Mouse (Mus musculus) thymus, postnatal 0 days (tissue): ENCODE measurements around the gene Syvn1. TPM values are rescaled to one million over a fixed set of nuclear protein-coding genes. Genes with fewer than 3 reads are reported as not detected.

Experiments used
- DNase-seq: peaks from one replicate; pipeline ENCODE4 v3.0.0-alpha.2; 2015; ENCODE audit warnings: low spot score
- polyA plus RNA-seq: library from polyadenylated mRNA; unstranded; fragments of >200 nt; fragmentation: Nextera tagmentation; extraction: Ambion mirVana; gene quantifications from 2 replicates; pipeline ENCODE4 v1.2.1, GENCODE M21; 2015

Syvn1 gene
- 15.1 and 16.5 TPM in 2 replicates for polyA plus RNA-seq

DNA sequence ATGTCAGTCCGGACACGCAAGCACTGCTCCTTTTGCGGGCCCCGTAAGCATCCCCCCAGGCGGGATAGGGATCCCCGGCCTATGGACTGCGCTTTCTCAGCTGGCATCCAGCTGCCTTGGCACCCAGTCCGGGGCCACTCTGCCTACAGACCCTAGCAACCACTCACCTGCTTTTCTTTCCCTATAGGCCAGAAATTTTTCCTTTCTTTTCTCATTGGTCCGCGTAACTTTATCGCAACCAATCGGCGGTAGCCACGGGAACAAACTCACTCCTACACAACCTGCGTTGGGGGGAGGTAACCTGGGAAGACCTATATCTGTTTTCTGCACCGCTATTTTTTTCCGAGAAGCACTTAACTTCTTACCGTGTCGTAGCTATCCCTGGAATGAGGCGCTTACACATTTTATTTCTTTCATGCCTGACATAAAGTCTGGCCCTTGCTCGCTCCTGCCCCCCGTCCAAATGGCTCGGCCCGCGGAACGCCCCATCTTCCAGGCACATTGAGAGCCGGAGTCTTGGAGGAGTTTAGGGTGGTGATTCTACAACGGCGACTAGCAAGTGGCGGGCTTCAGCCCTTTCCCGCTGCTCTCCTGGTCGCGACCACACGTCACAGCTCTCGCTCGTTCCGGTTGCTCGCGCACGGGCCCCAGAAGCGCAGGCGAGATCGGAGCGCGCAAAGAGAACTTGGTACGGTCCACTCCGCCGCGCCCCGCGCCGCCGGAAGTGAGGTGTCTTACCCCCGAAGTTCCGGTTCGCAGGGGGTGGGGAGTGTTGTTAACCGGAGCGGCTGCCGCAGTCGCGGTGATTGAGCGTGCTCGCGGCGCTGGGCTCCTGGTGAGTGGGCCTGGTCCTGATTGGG, at the start of gene Syvn1:
TSS of gene Syvn1 (plus strand) at position 283 of the 860 bp plus-strand sequence.
- peak; percentile 95 for DNase-seq

DNA sequence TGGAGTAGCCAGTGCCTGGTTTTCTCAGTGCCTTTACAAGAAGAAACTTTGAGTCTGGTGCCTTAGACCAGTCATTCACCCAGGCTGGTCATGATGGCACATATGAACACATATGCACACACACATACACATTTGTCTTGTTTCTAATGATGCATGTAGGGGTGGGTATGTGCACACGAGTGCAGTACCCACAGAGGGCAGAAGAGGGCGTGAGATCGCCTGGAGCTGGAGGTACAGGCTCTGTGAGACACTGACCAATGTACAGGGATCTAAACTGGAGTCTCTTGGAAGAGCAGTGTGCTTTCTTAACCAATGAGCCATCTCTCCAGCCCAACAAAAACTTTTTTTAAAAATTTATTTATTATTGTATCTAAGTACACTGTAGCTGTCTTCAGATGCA, 48.2 kb upstream of the Syvn1 start:
- DNase-seq, result no peak

DNA sequence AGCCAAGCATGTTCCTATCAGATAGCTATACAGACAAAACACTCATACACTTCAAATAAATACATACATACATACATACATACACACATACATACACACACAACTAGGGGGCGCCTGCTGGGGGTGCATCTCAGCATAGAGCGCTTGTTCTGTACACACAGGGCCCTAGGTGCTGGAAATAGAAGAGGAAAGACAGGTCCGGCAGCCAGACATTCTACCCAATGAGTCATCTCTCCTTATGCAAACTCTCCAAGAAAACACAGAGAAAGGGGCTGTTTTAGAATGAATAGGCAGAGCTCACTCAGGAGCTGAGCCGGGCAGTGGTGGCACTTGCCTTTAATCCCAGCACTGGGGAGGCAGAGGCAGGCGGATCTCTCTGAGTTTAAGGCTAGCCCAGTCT, 46.4 kb upstream of the Syvn1 start:
- DNase-seq, result no peak

DNA sequence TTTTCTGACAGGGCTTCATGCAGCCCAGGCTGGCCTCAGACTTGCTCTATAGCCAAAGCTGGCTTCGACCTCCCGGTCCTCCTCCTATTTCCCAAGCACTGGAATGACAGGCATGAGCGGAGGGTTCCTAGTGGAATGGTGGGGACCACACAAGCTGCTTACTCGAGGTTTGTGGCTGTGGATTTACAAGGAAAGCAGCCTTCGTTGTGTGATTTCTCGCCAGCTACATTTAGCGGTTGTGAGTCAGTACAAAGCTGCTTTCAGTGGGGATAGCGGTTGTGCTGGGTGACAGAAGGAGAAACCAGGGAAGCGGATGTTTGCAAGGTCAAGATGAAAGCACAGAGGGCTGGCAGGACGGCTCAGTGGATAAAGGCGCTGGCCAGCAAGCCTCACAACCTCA, 40.8 kb upstream of the Syvn1 start:
- DNase-seq, result no peak

DNA sequence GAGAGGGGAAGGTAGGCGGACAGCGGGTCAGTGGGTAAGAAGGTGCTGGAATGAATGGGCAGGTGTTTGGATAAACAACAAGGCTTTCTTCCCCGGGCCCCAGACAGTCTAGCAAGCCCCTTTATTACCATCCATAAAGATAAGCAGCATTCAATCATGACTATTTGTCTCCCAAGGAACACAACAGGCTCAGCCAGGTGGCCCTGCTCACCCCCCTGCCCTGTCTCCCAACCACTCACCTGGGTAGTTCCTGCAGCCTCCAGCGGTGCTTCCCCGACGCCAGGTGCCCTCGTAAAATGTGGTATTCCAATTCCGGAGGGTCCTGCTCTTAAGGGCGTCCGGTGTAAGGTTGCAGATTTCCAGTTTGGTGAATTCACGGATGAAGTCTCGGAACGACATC, 39.4 kb upstream of the Syvn1 start:
- no peak for DNase-seq

DNA sequence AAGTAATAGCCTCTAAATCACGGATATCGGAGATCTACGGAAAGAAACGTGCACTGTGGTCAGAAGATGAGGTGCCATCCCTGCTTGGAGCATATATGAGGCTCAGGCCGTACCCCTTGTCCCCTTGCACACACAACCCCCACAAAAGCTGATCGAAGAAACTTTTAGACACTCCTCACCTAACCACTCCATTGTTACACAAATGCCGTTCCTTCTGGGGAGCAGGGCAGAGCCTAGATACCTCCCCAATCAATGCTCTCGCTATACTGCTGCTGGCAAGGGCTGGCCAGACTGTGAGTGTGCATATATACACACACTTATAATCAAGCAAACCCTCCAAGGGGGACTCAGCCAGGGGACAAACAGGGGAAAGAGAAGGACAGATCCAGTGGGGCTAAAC, 37.2 kb upstream of the Syvn1 start:
- DNase-seq, result no peak

DNA sequence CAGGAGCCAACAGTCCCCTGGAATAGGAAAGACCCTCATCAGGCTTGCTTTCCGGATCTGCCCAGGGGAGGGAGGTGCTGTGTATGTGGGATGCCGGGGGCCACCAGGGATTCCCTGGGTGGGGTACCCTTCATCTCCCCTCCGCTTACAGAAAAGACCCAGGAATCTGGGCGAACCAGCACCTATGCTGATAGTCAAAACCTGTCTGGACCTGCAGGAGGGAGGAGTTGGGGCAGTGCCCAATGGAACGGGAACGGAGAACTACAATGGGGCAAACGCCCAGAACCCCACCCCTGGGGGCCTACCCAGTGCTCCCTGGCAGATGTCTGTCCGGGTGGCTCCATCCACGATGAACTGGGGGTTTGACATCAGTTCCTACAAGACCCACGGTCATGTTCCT, 32.7 kb upstream of the Syvn1 start:
- no peak for DNase-seq

DNA sequence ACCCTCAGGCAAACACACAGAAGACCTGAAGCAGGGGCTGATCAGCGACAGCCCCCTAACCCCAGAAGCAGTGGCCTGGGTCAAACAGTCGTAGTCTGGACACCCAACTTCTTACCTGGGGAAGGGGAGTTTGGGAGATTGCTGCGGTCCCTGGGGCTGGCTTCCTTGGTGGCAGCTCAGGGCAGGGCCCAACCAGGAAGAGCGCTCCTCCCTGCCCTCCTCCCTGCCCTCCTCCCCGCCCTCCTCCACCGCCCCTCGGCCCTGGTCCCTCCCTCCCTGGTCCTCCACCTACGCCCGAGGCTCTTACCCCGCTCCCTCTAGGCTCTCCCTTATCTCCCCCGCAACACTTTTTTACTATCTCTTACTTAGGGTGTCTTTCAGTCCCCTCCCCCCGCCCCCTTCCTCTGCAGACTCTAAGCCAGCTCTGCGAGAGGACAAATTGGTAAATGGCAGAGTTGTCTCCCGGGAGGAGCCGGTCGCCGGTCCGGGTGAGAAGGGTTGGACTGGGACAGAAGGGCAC, 31.3 kb upstream of the Syvn1 start:
- peak; percentile 60 for DNase-seq

DNA sequence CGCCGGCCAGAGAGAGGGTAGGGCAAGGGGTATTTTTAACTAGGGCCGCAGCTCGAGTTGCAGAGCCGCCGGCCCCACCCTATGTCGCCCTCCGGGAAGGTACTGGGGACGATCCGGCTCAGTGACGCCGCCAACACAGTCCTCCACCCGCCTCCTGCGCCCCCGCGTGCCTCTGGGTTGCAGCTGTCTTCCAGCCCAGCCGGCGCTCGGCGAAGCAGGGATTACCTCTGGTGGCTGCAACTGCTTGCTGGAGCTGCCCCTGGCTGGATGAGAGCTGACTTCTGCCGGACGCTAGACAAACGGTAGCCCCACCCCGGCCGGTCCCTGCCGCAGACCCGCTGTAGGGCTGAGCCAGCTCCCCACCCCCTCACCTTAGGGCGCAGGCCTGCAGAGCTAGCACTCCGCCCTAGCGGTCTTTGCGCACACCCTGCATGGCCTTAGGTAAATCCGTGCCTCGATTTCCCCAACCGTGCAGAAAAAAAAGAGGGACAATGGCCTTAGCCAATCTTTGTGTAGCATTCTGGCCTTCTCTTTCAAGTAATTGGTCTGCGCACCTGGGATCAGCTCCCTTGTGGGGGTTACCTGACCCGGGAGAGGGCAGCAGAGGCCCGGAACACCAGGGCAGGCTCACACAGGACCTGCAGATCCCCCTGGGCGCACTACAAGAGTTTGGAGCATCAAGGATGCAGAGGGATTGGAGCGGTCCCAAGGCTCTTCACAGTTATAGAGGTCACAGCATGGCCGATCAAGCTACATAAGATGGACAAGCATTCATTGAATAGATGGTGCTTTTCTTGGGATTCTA, 30.7 kb upstream of the Syvn1 start, which contains the start of gene Capn1:
TSS of gene Capn1 (minus strand) at position 387 of the 805 bp plus-strand sequence.
- DNase-seq, result peak; percentile 80

DNA sequence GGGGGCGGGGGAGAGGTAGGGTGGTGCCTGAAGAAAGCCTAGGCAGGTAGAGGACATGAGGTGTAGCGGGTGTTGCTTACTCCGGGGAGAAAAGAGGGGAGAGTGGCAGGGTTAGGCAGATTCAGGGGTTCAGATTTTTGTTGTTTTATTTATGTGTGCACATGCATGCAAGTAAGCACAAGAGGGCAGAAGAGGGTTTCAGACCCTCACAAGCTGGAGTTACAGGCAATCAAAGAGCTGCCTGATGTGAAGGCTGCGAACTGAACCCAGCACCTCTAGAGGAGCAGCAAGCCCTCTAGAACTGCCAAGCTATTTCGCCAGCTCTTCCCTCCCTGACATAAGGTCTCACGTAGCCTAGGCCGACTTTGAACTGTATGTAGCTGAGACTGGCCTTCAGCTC, 29.8 kb upstream of the Syvn1 start:
- peak; percentile 34 for DNase-seq

DNA sequence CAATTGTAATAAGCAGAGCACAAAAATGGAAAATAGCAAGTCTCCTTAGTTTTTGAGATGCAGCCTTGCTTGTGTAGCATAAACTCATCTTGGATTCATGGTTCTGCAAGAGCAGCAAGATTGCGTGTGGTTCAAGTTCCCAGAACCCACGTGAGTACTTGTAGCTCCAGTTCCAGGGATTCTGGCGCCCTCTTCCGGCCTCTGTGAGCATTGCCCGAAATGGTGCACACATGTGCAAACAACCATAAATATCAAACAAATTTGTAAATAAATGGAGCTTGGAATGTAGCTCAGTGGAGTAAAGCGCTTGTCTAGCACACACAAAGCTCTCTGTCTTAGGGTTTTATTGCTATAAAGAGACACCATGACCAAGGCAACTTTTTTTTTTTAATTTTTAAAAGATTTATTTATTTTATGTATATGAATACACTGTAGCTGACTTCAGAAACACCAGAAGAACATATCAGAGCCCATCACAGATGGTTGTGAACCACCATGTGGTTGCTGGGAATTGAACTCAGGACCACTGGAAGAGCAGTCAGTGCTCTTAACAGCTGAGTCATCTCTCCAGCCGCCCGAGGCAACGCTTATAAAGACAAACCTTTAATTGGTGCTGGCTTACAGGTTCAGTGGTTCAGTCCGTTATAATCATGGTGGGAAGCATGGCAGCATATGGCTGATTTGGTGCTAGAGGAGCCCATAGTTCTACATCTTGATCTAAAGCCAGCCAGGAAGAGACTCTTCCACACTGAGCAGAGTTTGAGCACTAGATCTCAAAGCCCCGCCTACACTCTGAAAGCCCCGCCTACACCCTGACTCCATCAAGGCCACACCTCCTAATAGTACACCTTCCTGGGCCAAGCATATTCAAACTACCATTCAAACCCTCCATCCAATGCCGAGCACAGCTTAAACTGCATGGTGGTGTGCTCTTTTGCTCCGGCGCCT, 28.0 kb upstream of the Syvn1 start:
- peak; percentile 87 for DNase-seq

DNA sequence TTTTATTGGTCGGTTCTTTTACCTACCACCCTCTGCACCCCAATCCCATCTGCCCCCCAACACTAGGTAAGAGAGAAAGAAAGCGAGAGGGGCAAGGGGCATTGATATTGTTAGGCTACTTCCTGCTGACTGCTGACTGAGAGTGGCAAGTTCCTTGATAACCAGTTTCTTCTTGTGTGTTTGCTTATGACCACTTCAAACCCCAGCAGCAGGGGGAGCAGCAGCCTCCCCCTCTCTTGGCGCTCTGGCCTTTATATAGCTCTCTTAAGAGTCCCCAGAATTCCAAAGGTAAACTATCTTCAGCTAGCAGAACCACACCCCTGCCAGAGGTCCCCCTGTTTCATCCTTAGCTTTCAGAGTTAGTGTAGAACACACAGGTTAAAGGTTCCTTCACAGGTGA, 26.1 kb upstream of the Syvn1 start:
- DNase-seq, result no peak

DNA sequence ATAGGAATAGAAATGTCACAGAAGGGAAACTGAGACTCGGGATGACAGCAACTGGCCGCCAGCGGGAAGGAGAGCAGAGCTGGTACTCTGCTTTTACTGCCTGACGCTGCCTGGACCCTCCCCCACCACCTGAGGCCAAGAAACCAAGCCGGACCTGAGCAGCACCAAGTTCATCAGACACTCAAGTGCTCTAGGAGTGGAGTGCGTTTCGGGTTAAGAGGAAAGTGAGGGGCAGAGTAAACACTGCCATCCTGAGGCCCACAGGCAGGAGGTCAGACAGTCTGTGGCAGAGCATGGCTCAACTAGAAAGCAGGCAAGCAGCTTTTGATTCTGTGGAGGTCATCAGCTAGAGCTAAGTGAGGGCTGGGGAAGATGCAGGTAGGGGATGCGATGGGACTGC, 23.3 kb upstream of the Syvn1 start:
- no peak for DNase-seq

DNA sequence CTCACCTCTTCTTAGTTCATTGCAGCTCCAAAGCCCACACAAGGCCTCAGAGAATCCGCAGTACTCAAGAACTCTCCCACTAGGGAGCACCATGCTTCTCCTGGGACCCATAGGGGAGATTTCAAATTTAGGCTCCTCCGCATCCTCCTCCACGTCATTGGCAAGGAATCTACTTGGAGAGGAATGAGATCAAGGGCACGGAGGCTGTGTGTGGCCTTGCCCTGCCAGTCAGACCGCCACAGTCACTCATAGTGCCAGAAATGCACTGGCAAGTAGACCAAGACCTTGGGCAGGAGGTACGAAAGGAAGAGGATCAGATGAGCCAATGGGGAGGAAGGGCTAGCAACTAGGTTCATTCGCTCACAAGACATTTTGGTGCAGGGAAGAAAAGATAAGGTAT, 22.4 kb upstream of the Syvn1 start:
- DNase-seq, result no peak

DNA sequence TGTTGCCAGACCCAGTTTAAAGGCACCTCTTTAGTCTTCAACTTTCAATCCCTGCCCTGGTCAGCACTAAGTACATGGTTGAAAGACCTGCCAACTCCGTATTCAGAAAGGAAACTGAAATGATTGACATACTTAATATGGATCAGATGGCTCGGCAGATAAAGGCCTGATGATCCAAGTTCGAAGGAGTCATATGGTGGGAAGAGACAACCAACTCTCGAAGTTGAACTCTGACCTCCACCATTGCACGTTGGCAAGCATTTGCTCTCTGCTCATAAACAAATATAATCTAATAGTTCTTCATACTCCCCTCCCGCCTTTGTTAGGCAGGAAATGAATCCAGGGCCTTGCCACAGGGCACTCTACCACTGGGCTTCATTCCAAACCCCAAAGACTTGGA, 17.4 kb upstream of the Syvn1 start:
- no peak for DNase-seq

DNA sequence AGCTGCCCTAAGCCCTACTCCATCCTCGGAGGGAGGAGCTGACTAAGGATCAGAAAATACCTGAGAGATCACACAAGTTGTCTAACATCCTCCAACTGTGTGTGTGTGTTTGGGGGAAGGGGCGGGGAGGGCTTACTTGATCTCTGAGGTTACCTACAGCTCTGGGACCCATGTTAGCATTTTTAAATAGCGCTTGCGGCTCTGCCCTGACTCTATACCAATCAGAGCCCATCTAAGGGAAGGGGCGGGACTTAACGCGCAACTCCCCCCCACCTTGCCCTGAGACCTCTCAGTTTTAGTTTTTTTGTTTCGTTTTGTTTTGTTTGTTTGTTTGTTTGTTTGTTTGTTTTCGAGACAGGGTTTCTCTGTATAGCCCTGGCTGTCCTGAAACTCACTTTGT, 16.9 kb upstream of the Syvn1 start:
- no peak for DNase-seq

DNA sequence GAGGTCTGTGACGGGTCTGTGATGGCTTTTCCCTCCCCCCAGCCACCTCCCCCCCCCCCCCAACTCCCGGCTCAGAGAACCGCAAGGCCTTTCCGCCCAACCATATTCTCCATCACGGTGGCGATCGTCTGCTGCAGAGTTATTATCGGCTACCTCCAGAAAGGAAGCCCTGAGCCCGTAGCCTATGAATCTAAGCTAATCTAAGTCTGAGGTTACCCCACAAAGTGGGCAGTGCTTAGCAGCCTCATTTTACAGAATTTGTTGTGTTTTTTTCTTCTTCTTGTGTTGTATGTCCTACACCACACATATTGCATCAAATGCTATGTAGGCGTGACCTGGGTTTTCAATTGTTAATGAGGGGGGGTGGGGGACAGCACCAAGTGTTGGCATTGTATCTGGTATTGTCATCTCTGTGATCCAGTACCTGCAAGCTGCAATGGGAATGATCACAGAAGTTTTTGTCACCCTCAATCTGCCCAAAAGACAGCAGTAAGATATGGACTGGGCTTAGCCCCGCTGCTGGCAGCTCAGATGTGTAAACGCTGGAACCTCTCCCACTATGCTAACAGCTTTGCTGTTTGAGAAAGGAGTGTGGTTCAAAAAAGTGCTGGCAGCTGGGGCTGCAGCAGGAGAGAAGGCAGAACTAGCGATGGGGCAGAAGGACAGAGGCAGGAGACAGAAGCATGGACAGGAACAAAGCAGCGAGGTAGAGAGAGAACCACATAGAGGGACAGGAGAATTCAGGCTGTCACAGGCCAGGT, 15.7 kb upstream of the Syvn1 start:
- no peak for DNase-seq

DNA sequence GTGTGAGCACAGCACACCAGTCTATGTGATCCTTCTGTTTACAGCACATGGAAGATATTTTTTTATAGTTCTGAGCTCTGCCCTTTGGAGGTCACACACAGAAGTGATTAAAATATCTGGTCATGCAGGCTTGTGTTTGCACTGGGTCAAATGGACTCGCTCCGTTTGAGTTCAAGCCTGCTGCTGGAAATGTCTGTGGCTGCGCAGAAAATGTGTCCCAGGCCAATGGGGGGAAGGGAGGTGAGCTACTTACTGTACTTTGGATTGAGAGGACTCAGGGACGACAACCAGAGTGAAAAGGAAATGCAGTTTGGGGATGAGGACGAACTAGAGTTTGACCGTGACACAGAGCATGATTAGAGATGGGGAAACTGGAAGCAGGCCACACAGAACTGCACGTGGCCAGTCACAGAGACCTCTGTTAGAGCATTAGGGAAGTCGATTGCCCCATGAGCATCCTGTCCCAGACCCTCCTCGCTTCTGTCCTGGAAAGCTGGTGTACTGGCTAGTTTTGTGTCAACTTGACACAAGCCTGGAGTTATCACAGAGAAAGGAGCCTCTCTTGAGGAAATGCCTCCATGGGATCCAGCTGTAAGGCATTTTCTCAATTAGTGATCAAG, 10.3 kb upstream of the Syvn1 start:
- DNase-seq, result no peak

DNA sequence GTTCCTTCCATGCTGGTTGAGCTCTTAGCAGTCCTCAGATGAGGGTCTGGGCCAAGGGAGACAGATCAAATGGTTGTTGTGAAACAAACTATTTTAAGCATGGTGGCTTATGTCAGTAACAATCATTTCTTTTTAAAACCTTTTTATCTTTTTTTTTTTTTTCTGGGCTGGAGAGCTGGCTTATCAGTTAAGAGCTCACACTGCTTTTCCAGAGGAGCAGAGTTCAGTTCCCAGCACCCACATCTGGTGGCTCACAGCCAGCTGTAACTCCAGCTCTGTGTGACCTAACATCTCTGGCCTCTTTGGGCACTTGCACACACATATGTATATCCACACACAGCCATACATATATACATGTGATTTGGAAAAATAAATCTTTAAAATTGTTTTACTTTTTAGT, 8.7 kb upstream of the Syvn1 start:
- DNase-seq, result no peak

DNA sequence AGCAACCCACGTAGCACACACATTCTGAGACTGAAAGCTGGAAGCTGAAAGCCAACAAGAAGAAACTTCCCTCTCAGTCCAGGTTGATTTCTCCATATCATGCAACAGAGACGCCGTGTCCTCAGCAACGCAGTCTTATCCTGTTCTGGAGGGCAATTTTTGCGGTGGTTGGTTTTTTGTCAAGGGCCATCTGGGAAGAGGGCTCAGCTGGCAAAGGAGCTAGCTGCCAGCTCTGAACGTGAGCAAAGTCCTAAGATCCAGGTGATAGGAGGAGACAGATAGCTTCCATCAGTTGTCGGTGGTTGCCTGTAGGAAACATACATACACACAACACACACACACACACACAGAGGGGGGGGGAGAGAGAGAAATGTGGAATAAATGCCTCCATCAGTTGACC, 8.1 kb upstream of the Syvn1 start:
- no peak for DNase-seq
